Comparison of ENCODE assay signal across 9 mouse cellular contexts in the genomic region with DNA sequence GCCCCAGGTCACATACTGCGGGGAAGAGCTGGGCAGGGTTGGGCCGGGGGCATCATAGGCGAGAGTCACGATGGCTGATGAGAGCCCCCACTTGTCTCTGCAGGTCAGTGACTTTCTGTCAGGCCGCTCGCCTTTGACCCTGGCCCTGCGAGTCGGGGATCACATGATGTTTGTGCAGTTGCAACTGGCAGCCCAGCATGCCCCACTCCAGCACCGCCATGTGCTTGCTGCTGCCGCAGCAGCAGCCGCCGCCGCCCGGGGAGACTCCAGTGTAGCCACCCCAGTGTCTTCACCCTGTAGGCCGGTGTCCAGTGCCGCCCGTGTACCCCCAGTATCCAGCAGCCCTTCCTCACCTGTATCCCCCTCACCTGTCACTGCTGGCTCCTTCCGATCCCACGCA. TPM values are rescaled to one million over a fixed set of nuclear protein-coding genes. Genes with fewer than 3 reads are reported as not detected.
DNase-seq lines count a peak whose midpoint lies in the region; ATAC-seq and TF ChIP-seq lines count a peak whose summit lies in the region.
"Had no signal": no experiment of that assay in that cellular context is flagged by ENCODE, and none has a peak within 500 bp of the region (broad histone marks: within the 10 kb centered on the region; RNA-seq: fewer than 3 reads in every experiment).

No protein-coding gene starts in this region.

- peak overlapping the region; percentile 87; the same call in 1 of the 2 replicates for H3K4me2 ChIP-seq in heart, embryonic 12.5 days
- no peak overlapping the region for H3K4me2 ChIP-seq in heart, embryonic 16.5 days (ENCODE audit: low read depth, low read length)
- peak overlapping the region; percentile 97 for H3K4me2 ChIP-seq in myocyte (ENCODE audit: low read depth)

- intact Hi-C loops in heart, postnatal 10 days (cut with DNase I), result no loop called here

- H3K36me3 ChIP-seq in heart, embryonic 12.5 days, result peaks cover 80% of the 10 kb centered on the region
- peaks cover 54% of the 10 kb centered on the region for H3K36me3 ChIP-seq in heart, embryonic 16.5 days (ENCODE audit: control insufficient read depth, insufficient read depth)
- peaks cover 53% of the 10 kb centered on the region for H3K36me3 ChIP-seq in myocyte (ENCODE audit: control insufficient read depth, insufficient read depth)

- peaks cover 59% of the 10 kb centered on the region for H3K79me2 ChIP-seq in myocyte (ENCODE audit: control insufficient read depth, insufficient read depth)

- peaks cover 71% of the 10 kb centered on the region for H3K4me1 ChIP-seq in heart, embryonic 12.5 days (replicated peaks)
- peaks cover 64% of the 10 kb centered on the region for H3K4me1 ChIP-seq in heart, embryonic 16.5 days (ENCODE audit: control insufficient read depth, insufficient read depth, low read length)

- ATAC-seq in heart, embryonic 12.5 days (ENCODE audit: insufficient number of reproducible peaks, low FRiP score), result no peak
- no peak for ATAC-seq in heart, embryonic 16.5 days (replicated peaks; ENCODE audit: extremely low read depth, insufficient read depth, low FRiP score)

- no peak overlapping the region for H3ac ChIP-seq in myocyte (ENCODE audit: control insufficient read depth, insufficient read length)

- no peak for TF ChIP-seq POLR2A in myocyte (IDR thresholded peaks at IDR 0.05; ENCODE audit: insufficient read length, low read depth)

- no peak for DNase-seq in heart, postnatal 10 days
- DNase-seq in kidney, postnatal 36 days, result peak; percentile 76
- DNase-seq in spleen, postnatal 4 days (ENCODE audit: low spot score in 2 of 2), result no peak
- no peak for DNase-seq in spleen, postnatal 10 days (ENCODE audit: low spot score in 2 of 2)
- no peak for DNase-seq in cerebellum, adult 9-11 months
- DNase-seq: right cerebral cortex, postnatal 4 days had no signal

- 86% methylated on average over 19 of the region's 19 CpGs for WGBS in heart, embryonic 12.5 days
- 88% methylated on average over 19 of the region's 19 CpGs for WGBS in heart, embryonic 16.5 days

- no peak overlapping the region for H3K4me3 ChIP-seq in heart, embryonic 12.5 days
- H3K4me3 ChIP-seq in heart, embryonic 16.5 days (ENCODE audit: low read length), result no peak overlapping the region
- H3K4me3 ChIP-seq in myocyte, result peak overlapping the region; percentile 100

- no peaks in the 10 kb centered on the region for H3K27me3 ChIP-seq in heart, embryonic 12.5 days (replicated peaks)
- H3K27me3 ChIP-seq in heart, embryonic 16.5 days (ENCODE audit: control insufficient read depth, insufficient read depth, low read length), result no peaks in the 10 kb centered on the region
- no peaks in the 10 kb centered on the region for H3K27me3 ChIP-seq in myocyte (ENCODE audit: control insufficient read depth, insufficient read depth, insufficient read length)

- peak overlapping the region; percentile 98 for H3K27ac ChIP-seq in heart, embryonic 12.5 days (ENCODE audit: poor library complexity, severe bottlenecking)
- 0 out of 2 replicates have a peak overlapping the region, but pooled peaks have one; percentile 23 for H3K27ac ChIP-seq in heart, embryonic 16.5 days (ENCODE audit: low read length)

- peak overlapping the region; percentile 100 for H3K9ac ChIP-seq in heart, embryonic 12.5 days
- H3K9ac ChIP-seq in heart, embryonic 16.5 days (ENCODE audit: low read length), result no peak overlapping the region

- no peaks in the 10 kb centered on the region for H3K9me3 ChIP-seq in heart, embryonic 12.5 days (replicated peaks)
- H3K9me3 ChIP-seq in heart, embryonic 16.5 days (replicated peaks; ENCODE audit: control insufficient read depth, low read length), result no peaks in the 10 kb centered on the region

TF ChIP-seq in myocyte, 11 proteins besides CTCF, POLR2A, EP300 and RAD21:
- TF ChIP-seq POLR2AphosphoS2 (IDR thresholded peaks at IDR 0.05; ENCODE audit: insufficient read length, low read depth) (peak; percentile 75), TCF3 (IDR thresholded peaks at IDR 0.05; ENCODE audit: insufficient read length, low read depth) (no peak)
TF ChIP-seq in myocyte: peak in this region for 1.

RNA-seq across cellular contexts. Expression of gene Midn, which starts 5.6 kb away (rescaled TPM):
- 25.9 and 28.9 TPM in 2 replicates for polyA plus RNA-seq in heart, embryonic 12.5 days (2016; fragmentation: Nextera tagmentation; extraction: Ambion mirVana)
- 100 to 1,000 TPM; 132 to 190 TPM for total RNA-seq in heart, postnatal 10 days (2021)
- 10.3 and 13.0 TPM in 2 replicates for polyA plus RNA-seq in heart, embryonic 16.5 days (2015; fragmentation: Nextera tagmentation; extraction: Ambion mirVana)
- polyA plus RNA-seq in myocyte (2012; fragmentation: generic; extraction: Trizol), result 131 TPM

RNA-seq across cellular contexts. Expression of gene Cirbp, which starts 12.1 kb away (rescaled TPM):
- polyA plus RNA-seq in heart, embryonic 12.5 days (2016; fragmentation: Nextera tagmentation; extraction: Ambion mirVana), result 110 and 118 TPM in 2 replicates
- 100 to 1,000 TPM; 113 to 134 TPM for total RNA-seq in heart, postnatal 10 days (2021)
- 85.3 and 87.6 TPM in 2 replicates for polyA plus RNA-seq in heart, embryonic 16.5 days (2015; fragmentation: Nextera tagmentation; extraction: Ambion mirVana)
- polyA plus RNA-seq in myocyte (2012; fragmentation: generic; extraction: Trizol), result 54.2 TPM

RNA-seq across cellular contexts. Expression of gene Cbarp, which starts 13.1 kb away (rescaled TPM):
- polyA plus RNA-seq in heart, embryonic 12.5 days (2016; fragmentation: Nextera tagmentation; extraction: Ambion mirVana), result 1.7 and 3.6 TPM in 2 replicates
- 1 to 10 TPM; 3.2 to 4.1 TPM for total RNA-seq in heart, postnatal 10 days (2021)
- 2.5 TPM in 2 replicates for polyA plus RNA-seq in heart, embryonic 16.5 days (2015; fragmentation: Nextera tagmentation; extraction: Ambion mirVana)
- 10.0 TPM for polyA plus RNA-seq in myocyte (2012; fragmentation: generic; extraction: Trizol)

RNA-seq across cellular contexts. Expression of gene Atp5d, which starts 15.3 kb away (rescaled TPM):
- polyA plus RNA-seq in heart, embryonic 12.5 days (2016; fragmentation: Nextera tagmentation; extraction: Ambion mirVana), result 827 and 861 TPM in 2 replicates
- 1,000 to 10,000 TPM; 1,058 to 1,125 TPM for total RNA-seq in heart, postnatal 10 days (2021)
- polyA plus RNA-seq in heart, embryonic 16.5 days (2015; fragmentation: Nextera tagmentation; extraction: Ambion mirVana), result 1,107 and 1,132 TPM in 2 replicates
- polyA plus RNA-seq in myocyte (2012; fragmentation: generic; extraction: Trizol), result 1,163 TPM

RNA-seq across cellular contexts. Expression of gene 1600002K03Rik, which starts 19.0 kb away (rescaled TPM):
- 10.4 and 11.7 TPM in 2 replicates for polyA plus RNA-seq in heart, embryonic 12.5 days (2016; fragmentation: Nextera tagmentation; extraction: Ambion mirVana)
- 1 to 10 TPM; 3.1 to 3.4 TPM for total RNA-seq in heart, postnatal 10 days (2021)
- 9.7 and 10.7 TPM in 2 replicates for polyA plus RNA-seq in heart, embryonic 16.5 days (2015; fragmentation: Nextera tagmentation; extraction: Ambion mirVana)
- 23.5 TPM for polyA plus RNA-seq in myocyte (2012; fragmentation: generic; extraction: Trizol)

Comparison
In these comparisons a context has a peak if more than half of its experiments do, and no peak if none do; other contexts are left out.
1. DNase-seq: peak in kidney, postnatal 36 days (2 of 2); none in heart, postnatal 10 days (0 of 2), spleen, postnatal 4 days (0 of 2), spleen, postnatal 10 days (0 of 2) and cerebellum, adult 9-11 months (single experiment).